Mouse (Mus musculus) kidney, adult 2 months (tissue): ENCODE results near the gene Srprb.
A peak's percentile ranks its signal among the peaks of the same experiment; 100 is the strongest.

Source experiments
- CTCF ChIP-seq: fragments of 200-500 bp; conservative IDR thresholded peaks from 2 replicates; pipeline ENCODE4 v1.5.1; 2011; ENCODE audit warnings: low read depth, mild to moderate bottlenecking, control low read depth, low read length, moderate library complexity, mixed read lengths; ENCODE audit not compliant: insufficient read depth, insufficient read length
- POLR2A ChIP-seq: fragments of 200-500 bp; IDR thresholded peaks from one replicate; pipeline ENCODE4 v1.6.1; 2011; ENCODE audit warnings: low read depth, low read length, control low read depth

GRCm38 (mm10) chr9:103174771-103175519 lies 27.0 kb downstream of the Srprb start:
- no peak for TF ChIP-seq POLR2A
- peak; percentile 86 for TF ChIP-seq CTCF
